Mouse (Mus musculus) intestine, embryonic 14.5 days (tissue): ENCODE data around the gene Ncr1. TPM values are rescaled to one million over a fixed set of nuclear protein-coding genes. Genes with fewer than 3 reads are reported as not detected.

Source experiments
- microRNA-seq: library from miRNA; unstranded; fragments of <30 nt; microRNA quantifications from one replicate; pipeline ENCODE4, GENCODE M21; 2016
- polyA plus RNA-seq: library from polyadenylated mRNA; unstranded; fragments of >200 nt; fragmentation: Nextera tagmentation; extraction: Ambion mirVana; gene quantifications from 2 replicates; pipeline ENCODE4 v1.2.1, GENCODE M21; 2014

Gene Ncr1
- polyA plus RNA-seq, 1 experiment from 2014 or later = not detected

Small RNAs within 50 kb of the gene (microRNA-seq; reads per million reads assigned to microRNA genes)
- not detected for gene Gm24752
- gene Gm25349 = not detected

Other genes starting within 250 kb of the Ncr1 start
- 5.2 and 7.1 TPM in 2 replicates for gene Ttyh1, start 218.3 kb upstream of the Ncr1 start, polyA plus RNA-seq
- gene Leng8, start 200.7 kb upstream of the Ncr1 start, polyA plus RNA-seq = 48.2 and 51.4 TPM in 2 replicates
- gene Leng9, start 187.3 kb upstream of the Ncr1 start, polyA plus RNA-seq = 2.4 and 2.7 TPM in 2 replicates
- 58.5 and 62.4 TPM in 2 replicates for gene Cdc42ep5, start 172.9 kb upstream of the Ncr1 start, polyA plus RNA-seq
- 0.11 and 0.16 TPM in 2 replicates for gene Lilra5, start 100.0 kb upstream of the Ncr1 start, polyA plus RNA-seq
- 0.30 and 0.31 TPM in 2 replicates for gene Gp6, start 60.0 kb downstream of the Ncr1 start, polyA plus RNA-seq
- gene Rdh13, start 107.9 kb downstream of the Ncr1 start, polyA plus RNA-seq = 34.5 and 38.3 TPM in 2 replicates
- 1.7 and 5.2 TPM in 2 replicates for gene Eps8l1, start 123.0 kb downstream of the Ncr1 start, polyA plus RNA-seq
- gene Ppp1r12c, start 164.0 kb downstream of the Ncr1 start, polyA plus RNA-seq = 53.4 and 58.7 TPM in 2 replicates
- gene Tnnt1, start 178.7 kb downstream of the Ncr1 start, polyA plus RNA-seq = 18.6 and 21.1 TPM in 2 replicates
- 1.5 and 1.7 TPM in 2 replicates for gene Tnni3, start 186.5 kb downstream of the Ncr1 start, polyA plus RNA-seq
- 0.57 and 0.77 TPM in 2 replicates for gene Dnaaf3, start 194.7 kb downstream of the Ncr1 start, polyA plus RNA-seq
- 5.6 and 6.7 TPM in 2 replicates for gene Syt5, start 209.8 kb downstream of the Ncr1 start, polyA plus RNA-seq